Mouse (Mus musculus) liver, postnatal 0 days (tissue): ENCODE data around the gene Mllt11. TPM values are rescaled to one million over a fixed set of nuclear protein-coding genes. Genes with fewer than 3 reads are reported as not detected.

Experiments
- ATAC-seq: fragments of 200-750 bp; cut with Nextera tagmentation; 2 replicates; pipeline ENCODE4 v1.8.0; 2017; ENCODE audit warnings: mild to moderate bottlenecking, moderate library complexity
- DNase-seq: peaks from one replicate; pipeline ENCODE4 v3.0.0-alpha.2; 2016
- H3K27ac ChIP-seq: fragments of 300-500 bp; sonication (generic); 2 replicates; pipeline ENCODE4 v1.5.1; 2014; ENCODE audit warnings: antibody characterized with exemption, moderate library complexity, mild to moderate bottlenecking, low read depth
- H3K27me3 ChIP-seq: fragments of 300-500 bp; sonication (generic); 2 replicates; pipeline ENCODE4 v1.6.1; 2014; ENCODE audit warnings: low read length, control low read depth, mixed read lengths; ENCODE audit not compliant: insufficient read depth
- H3K36me3 ChIP-seq: fragments of 300-500 bp; sonication (generic); replicated peaks from 2 replicates; pipeline ENCODE4 v1.6.1; 2014; ENCODE audit warnings: mild to moderate bottlenecking, control low read depth, low read length, moderate library complexity, mixed read lengths; ENCODE audit not compliant: insufficient read depth
- H3K4me1 ChIP-seq: fragments of 300-500 bp; sonication (generic); 2 replicates; pipeline ENCODE4 v1.6.1; 2014; ENCODE audit warnings: antibody characterized with exemption, mild to moderate bottlenecking, control low read depth; ENCODE audit not compliant: insufficient read depth
- H3K4me2 ChIP-seq: fragments of 300-500 bp; sonication (generic); 2 replicates; pipeline ENCODE4 v1.6.1; 2014; ENCODE audit warnings: low read depth, mild to moderate bottlenecking, low read length, moderate library complexity, mixed read lengths
- H3K4me3 ChIP-seq: fragments of 300-500 bp; sonication (generic); 2 replicates; pipeline ENCODE4 v1.5.1; 2014; ENCODE audit warnings: low read depth, low read length
- H3K9ac ChIP-seq: fragments of 300-500 bp; sonication (generic); replicated peaks from 2 replicates; pipeline ENCODE4 v1.6.1; 2014; ENCODE audit warnings: mild to moderate bottlenecking, moderate library complexity
- H3K9me3 ChIP-seq: fragments of 300-500 bp; sonication (generic); 2 replicates; pipeline ENCODE4 v1.6.1; 2016; ENCODE audit warnings: mild to moderate bottlenecking, control low read depth, low read length, mixed read lengths
- CTCF ChIP-seq: sonication (generic); IDR thresholded peaks from 2 replicates; pipeline ENCODE4 v1.5.1; 2016; ENCODE audit warnings: antibody characterized with exemption, low read depth
- EP300 ChIP-seq: IDR thresholded peaks from 2 replicates; pipeline ENCODE4 v1.6.1; 2016; ENCODE audit warnings: antibody characterized with exemption, low read depth, mild to moderate bottlenecking
- WGBS: fragments of 180-500 bp; shearing (Covaris S2); extraction: QIAGEN DNeasy Blood & Tissue Kit; methylation state at CpG from one replicate; pipeline ENCODE4 v1.1.7; 2014; ENCODE audit not compliant: insufficient replicate concordance; 5-methylcytosine and 5-hydroxymethylcytosine counted together
- polyA plus RNA-seq: library from polyadenylated mRNA; unstranded; fragments of >200 nt; fragmentation: Nextera tagmentation; extraction: Ambion mirVana; gene quantifications from 2 replicates; pipeline ENCODE4 v1.2.1, GENCODE M21; 2015

Gene Mllt11
- polyA plus RNA-seq, 1 experiment from 2014 or later, result 2.0 TPM

GRCm38 (mm10) chr3:95230495-95231297 is 1.3 kb downstream of the Mllt11 start:
- no peak for TF ChIP-seq CTCF
- no peak for TF ChIP-seq EP300
- Histone ChIP-seq H3K4me1 (peaks cover 31% of the 10 kb centered on the region), H3K9me3 (no peaks in the 10 kb centered on the region), H3K36me3 (peaks cover 40% of the 10 kb centered on the region), H3K4me2 (peak overlapping the region; percentile 95), H3K27ac (peak overlapping the region; percentile 94), H3K4me3 (peak overlapping the region; percentile 91), H3K27me3 (no peaks in the 10 kb centered on the region), H3K9ac (peak overlapping the region; percentile 93)
- no peak for ATAC-seq
- WGBS, result 23% methylated on average over 8 of the region's 8 CpGs
- DNase-seq, result peak; percentile 26

DNA sequence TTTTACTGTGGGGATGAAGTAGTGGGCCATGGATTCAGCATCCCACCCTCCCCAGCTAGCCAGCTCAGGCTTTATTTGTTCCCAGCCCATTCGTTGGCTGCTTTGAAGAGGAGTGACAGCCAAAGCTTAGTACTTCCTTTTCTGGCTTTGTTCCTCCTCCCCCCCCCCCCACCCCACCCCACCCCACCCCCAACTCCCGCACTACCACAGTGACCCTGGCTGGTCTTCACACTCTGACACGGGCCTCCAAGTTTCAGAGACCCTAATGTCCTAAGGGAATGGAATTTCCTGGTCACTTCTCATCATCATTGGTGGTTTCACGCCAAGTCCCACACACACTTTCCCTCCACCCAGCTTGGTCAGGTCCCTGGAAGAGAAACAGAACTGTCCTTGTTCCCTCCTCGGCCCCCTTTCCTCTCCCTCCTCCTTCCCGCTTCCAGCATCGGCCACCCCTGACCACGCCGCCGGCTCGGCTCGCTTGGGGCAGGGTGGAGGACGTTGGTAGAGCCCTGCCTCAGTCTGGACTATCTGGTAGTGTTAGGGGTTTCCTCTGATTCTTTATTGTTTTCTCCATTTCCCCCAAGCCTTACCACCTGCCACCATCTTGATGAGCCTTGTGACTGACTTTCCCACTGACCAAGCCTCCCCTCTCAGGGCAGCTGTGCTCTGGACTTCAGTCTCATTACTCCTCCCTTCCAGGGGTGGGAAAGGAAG is 2.0 kb downstream of the Mllt11 start:
- Histone ChIP-seq H3K4me2 (peak overlapping the region; percentile 95), H3K4me3 (peak overlapping the region; percentile 91), H3K36me3 (peaks cover 32% of the 10 kb centered on the region), H3K4me1 (peaks cover 31% of the 10 kb centered on the region), H3K27me3 (no peaks in the 10 kb centered on the region), H3K9ac (peak overlapping the region; percentile 93), H3K27ac (peak overlapping the region; percentile 94), H3K9me3 (no peaks in the 10 kb centered on the region)
- peak; percentile 51 for DNase-seq
- ATAC-seq, result peak; percentile 13; the same call in 1 of the 2 replicates
- TF ChIP-seq EP300 (no peak), CTCF (no peak)
- 0% methylated on average over 12 of the region's 13 CpGs for WGBS

DNA sequence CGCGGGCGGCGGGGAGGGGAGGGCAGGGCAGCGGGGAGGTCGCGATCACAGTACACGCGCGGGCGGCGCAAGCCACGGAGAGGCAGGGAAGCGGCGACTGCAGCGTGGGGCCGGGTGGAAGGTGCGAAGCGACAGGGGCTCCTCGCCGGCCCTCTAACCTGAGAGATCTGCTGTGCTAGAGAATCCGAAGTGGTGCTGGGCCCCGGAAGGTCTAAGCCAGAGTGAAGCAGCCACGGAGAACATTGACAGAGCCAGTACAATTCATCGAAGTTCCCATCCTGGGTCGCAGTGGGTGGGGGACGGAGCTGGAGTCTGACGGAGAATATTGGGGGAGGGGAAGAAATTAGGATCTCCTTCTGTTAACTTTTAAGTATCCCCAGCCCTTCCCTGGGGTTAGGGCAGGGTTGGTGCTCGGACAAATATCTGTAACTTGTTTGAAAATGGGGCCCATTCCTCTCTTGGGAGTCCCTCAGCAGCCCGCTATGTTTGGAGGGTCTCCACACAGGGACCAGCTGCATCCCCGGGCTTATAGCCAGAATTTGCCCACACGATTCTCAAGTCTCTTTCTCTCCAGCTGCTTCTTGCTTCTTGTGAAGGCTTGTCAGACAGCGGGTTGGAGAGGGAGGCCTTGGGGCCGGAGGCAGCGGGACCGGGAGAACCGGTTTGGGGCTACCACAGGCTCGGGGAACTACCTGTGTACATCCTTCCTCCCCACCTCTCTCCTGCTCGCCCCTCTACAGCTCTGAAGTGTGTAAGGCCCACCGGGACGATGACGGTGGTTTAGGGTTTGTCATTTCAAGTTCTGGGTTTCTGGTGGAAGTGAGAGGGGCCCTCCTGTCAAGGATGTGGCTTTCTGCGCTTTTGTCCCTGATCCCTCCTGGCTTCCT is 2.8 kb downstream of the Mllt11 start:
- peak overlapping the region; percentile 93 for H3K9ac ChIP-seq
- no peaks in the 10 kb centered on the region for H3K27me3 ChIP-seq
- DNase-seq (peak; percentile 46), ATAC-seq (no peak)
- H3K4me3 ChIP-seq, result peak overlapping the region; percentile 91
- peak overlapping the region; percentile 95 for H3K4me2 ChIP-seq
- WGBS, result under 1% methylated on average over 43 of the region's 43 CpGs
- peaks cover 31% of the 10 kb centered on the region for H3K4me1 ChIP-seq
- H3K27ac ChIP-seq, result peak overlapping the region; percentile 94
- H3K9me3 ChIP-seq, result no peaks in the 10 kb centered on the region
- H3K36me3 ChIP-seq, result peaks cover 24% of the 10 kb centered on the region
- no peak for TF ChIP-seq EP300

- TF ChIP-seq CTCF (no peak; the same call in 1 of the 2 replicates), EP300 (no peak)
- H3K27me3 ChIP-seq, result no peaks in the 10 kb centered on the region
- H3K4me2 ChIP-seq, result peak within 1 kb of the TSS; percentile 95
- peaks cover 16% of the 10 kb centered on the region for H3K36me3 ChIP-seq
- peaks cover 31% of the 10 kb centered on the region for H3K4me1 ChIP-seq
- ATAC-seq, result peak; percentile 91
- WGBS, result under 1% methylated on average over 62 of the region's 64 CpGs
- DNase-seq, result peak; percentile 92
- peak within 1 kb of the TSS; percentile 91 for H3K4me3 ChIP-seq
- no peaks in the 10 kb centered on the region for H3K9me3 ChIP-seq
- peak within 1 kb of the TSS; percentile 93 for H3K9ac ChIP-seq
- peak within 1 kb of the TSS; percentile 94 for H3K27ac ChIP-seq
Observed at GRCm38 (mm10) chr3:95228148-95228893, 3.6 kb downstream of the Mllt11 start, which contains the start of gene Cdc42se1. Gene Cdc42se1 (plus strand): TSS chr3:95228732.

DNA sequence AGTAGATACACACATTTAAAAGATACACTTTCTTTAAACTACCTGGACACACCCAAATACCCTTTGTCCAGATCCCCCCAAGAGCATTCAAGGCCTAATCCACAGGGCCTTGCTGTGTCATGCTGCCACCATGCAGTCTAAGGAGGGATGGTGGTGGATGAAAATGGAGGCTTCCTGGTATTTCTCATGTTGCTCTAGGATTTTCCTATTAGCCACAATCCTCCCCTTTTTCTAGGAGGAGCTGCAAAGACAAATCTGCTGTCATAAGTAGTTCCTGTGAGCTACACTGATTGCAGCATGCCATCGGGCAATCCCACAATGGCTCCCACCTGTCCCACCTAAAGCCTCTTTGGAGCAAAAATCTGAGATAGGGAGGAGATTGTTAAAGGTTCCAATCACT is 4.8 kb downstream of the Mllt11 start:
- Histone ChIP-seq H3K27me3 (no peaks in the 10 kb centered on the region), H3K9ac (no peak overlapping the region; the same call in 1 of the 2 replicates)

More for the DNA sequence above, 4.8 kb downstream of the Mllt11 start:
- ATAC-seq, result no peak
- no peak for DNase-seq
- Histone ChIP-seq H3K27ac (no peak overlapping the region), H3K4me3 (no peak overlapping the region), H3K9me3 (no peaks in the 10 kb centered on the region), H3K4me2 (peak overlapping the region; percentile 95), H3K4me1 (peaks cover 27% of the 10 kb centered on the region), H3K36me3 (peaks cover 5% of the 10 kb centered on the region)
- no peak for TF ChIP-seq CTCF
- no peak for TF ChIP-seq EP300
- 29% methylated on average over 1 of the region's 1 CpGs for WGBS
